Mouse (Mus musculus): ENCODE measurements around the gene 4833439L19Rik. TPM values are rescaled to one million over a fixed set of nuclear protein-coding genes. Genes with fewer than 3 reads are reported as not detected.

4833439L19Rik gene
- polyA plus RNA-seq, 1 experiment from 2014 or later, result 126 TPM

- Histone ChIP-seq H3K4me3 (no peak overlapping the region), H3K36me3 (no peaks in the 10 kb centered on the region), H3K9ac (no peak overlapping the region), H3K27ac (no peak overlapping the region), H3K4me2 (no peak overlapping the region), H3K27me3 (no peaks in the 10 kb centered on the region), H3K9me3 (no peaks in the 10 kb centered on the region), H3K4me1 (peaks cover 7% of the 10 kb centered on the region; the same call in 1 of the 2 replicates)
- no peak for ATAC-seq (ENCODE audit: borderline replicate concordance, extremely low read depth, low FRiP score, low TSS enrichment)
- 88% methylated on average over 12 of the region's 12 CpGs for WGBS
These were observed 33.4 kb upstream of the 4833439L19Rik start for GRCm38 (mm10) chr13:54598622-54599143.

- no peak overlapping the region for H3K9ac ChIP-seq
- no peaks in the 10 kb centered on the region for H3K9me3 ChIP-seq
- no peaks in the 10 kb centered on the region for H3K27me3 ChIP-seq
- 42% methylated on average over 5 of the region's 5 CpGs for WGBS
- peaks cover 7% of the 10 kb centered on the region; the same call in 1 of the 2 replicates for H3K36me3 ChIP-seq
- ATAC-seq (ENCODE audit: borderline replicate concordance, extremely low read depth, low FRiP score, low TSS enrichment), result no peak
- H3K27ac ChIP-seq, result no peak overlapping the region; the same call in 1 of the 2 replicates
- no peak overlapping the region for H3K4me3 ChIP-seq
- H3K4me1 ChIP-seq, result peaks cover 7% of the 10 kb centered on the region; the same call in 1 of the 2 replicates
- no peak overlapping the region for H3K4me2 ChIP-seq
These were observed 31.6 kb upstream of the 4833439L19Rik start for GRCm38 (mm10) chr13:54596870-54597269.

- ATAC-seq (ENCODE audit: borderline replicate concordance, extremely low read depth, low FRiP score, low TSS enrichment), result no peak
- no peak overlapping the region for H3K4me2 ChIP-seq
These were observed 31.0 kb upstream of the 4833439L19Rik start for GRCm38 (mm10) chr13:54596107-54596690.

GRCm38 (mm10) chr13:54593617-54594016 is 28.4 kb upstream of the 4833439L19Rik start:
- Histone ChIP-seq H3K27ac (no peak overlapping the region), H3K9ac (no peak overlapping the region), H3K4me1 (peaks cover 24% of the 10 kb centered on the region), H3K4me2 (no peak overlapping the region), H3K4me3 (no peak overlapping the region), H3K9me3 (no peaks in the 10 kb centered on the region), H3K36me3 (peaks cover 7% of the 10 kb centered on the region; the same call in 1 of the 2 replicates), H3K27me3 (no peaks in the 10 kb centered on the region)
- no peak for ATAC-seq (ENCODE audit: borderline replicate concordance, extremely low read depth, low FRiP score, low TSS enrichment)
- 78% methylated on average over 11 of the region's 11 CpGs for WGBS

More at GRCm38 (mm10) chr13:54596107-54596690, 31.0 kb upstream of the 4833439L19Rik start:
- no peak overlapping the region for H3K4me3 ChIP-seq
- H3K4me1 ChIP-seq, result peaks cover 13% of the 10 kb centered on the region
- peaks cover 7% of the 10 kb centered on the region; the same call in 1 of the 2 replicates for H3K36me3 ChIP-seq
- no peak overlapping the region; the same call in 1 of the 2 replicates for H3K27ac ChIP-seq
- no peak overlapping the region for H3K9ac ChIP-seq
- no peaks in the 10 kb centered on the region for H3K9me3 ChIP-seq
- WGBS, result 69% methylated on average over 8 of the region's 8 CpGs
- H3K27me3 ChIP-seq, result no peaks in the 10 kb centered on the region

DNA sequence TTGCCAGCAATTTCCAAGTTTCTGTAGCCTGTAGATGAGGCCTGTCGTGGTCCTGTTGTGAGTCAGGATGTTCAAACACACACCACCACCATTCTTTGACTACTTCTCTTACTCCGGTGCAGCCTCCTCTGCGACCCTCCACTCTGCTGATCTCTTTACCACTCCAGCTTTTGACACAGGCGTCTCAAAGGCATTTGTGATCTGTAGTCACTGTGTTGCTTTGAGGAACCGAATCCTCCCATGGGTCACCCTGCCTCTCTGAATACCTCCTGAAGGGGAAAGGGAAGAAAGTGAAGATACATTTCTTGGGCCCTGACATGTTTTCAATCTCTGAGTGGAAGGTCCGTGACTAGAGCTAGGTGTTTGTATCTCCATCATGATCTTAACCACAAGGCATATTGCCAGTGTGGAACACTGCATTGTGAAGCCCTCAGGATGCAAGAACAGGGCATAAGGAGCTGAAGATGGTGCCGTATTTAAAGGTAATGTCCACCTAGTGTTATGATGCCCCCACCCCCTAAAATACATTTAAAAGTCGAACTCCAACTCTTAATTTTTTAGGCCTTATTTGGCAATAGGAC is 26.6 kb upstream of the 4833439L19Rik start:
- 84% methylated on average over 8 of the region's 8 CpGs for WGBS
- Histone ChIP-seq H3K4me3 (peak overlapping the region; percentile 97; the same call in 1 of the 2 replicates), H3K36me3 (peaks cover 12% of the 10 kb centered on the region), H3K27ac (no peak overlapping the region), H3K4me1 (peaks cover 25% of the 10 kb centered on the region), H3K9ac (no peak overlapping the region), H3K9me3 (no peaks in the 10 kb centered on the region), H3K4me2 (no peak overlapping the region), H3K27me3 (no peaks in the 10 kb centered on the region)
- ATAC-seq (ENCODE audit: borderline replicate concordance, extremely low read depth, low FRiP score, low TSS enrichment), result no peak

DNA sequence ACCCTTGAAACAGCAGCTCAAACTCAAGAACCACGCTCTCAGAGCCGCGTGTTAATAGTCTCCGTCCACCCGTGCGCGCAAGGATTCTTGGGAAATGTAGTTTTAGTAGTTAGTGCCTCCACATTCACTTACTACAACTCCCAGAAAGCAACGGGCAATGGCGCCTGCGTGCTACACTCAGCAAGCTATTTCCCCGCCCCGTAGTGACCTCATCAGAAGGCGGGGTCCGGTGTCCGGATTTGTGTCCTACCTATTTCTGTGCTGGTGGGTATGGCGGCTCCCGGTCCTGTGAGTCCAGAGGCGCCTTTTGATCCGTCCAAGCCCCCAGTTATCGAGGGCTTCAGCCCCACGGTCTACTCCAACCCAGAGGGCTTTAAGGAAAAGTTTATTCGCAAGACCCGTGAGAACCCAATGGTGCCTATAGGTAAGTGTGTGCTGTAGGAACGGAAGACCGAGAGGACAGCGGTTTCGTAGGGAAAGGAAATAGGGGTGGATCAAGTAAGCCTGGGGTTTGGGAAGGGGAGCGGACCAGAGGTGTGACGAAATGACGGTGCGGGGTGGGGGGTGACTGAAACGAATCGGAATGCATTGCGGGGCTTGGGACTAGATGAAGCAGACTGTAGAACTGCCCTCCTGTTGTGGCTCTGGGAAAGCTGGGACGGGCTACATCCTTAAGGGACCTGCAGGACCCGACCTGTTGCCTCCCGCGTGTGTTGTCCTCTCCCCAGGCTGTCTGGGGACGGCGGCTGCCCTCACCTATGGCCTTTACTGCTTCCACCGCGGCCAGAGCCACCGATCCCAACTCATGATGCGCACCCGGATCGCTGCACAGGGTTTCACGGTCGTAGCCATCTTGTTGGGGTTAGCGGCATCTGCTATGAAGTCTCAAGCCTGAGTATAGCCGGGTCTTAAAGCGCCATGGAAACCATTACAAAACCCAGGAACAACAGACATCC is 25.0 kb upstream of the 4833439L19Rik start, which contains the start of the genes Nop16 and Higd2a:
Gene Nop16, minus strand, starts transcription at position 95 of the 956 bp plus-strand sequence.
Gene Higd2a, plus strand, starts transcription at position 212 of the 956 bp plus-strand sequence.
- Histone ChIP-seq H3K9ac (peak within 1 kb of the TSS; percentile 88), H3K4me3 (peak within 1 kb of the TSS; percentile 97), H3K4me2 (peak within 1 kb of the TSS; percentile 82), H3K27ac (peak within 1 kb of the TSS; percentile 76), H3K36me3 (peaks cover 23% of the 10 kb centered on the region), H3K27me3 (no peaks in the 10 kb centered on the region), H3K9me3 (no peaks in the 10 kb centered on the region), H3K4me1 (peaks cover 17% of the 10 kb centered on the region)
- ATAC-seq (ENCODE audit: borderline replicate concordance, extremely low read depth, low FRiP score, low TSS enrichment), result peak; percentile 96
- under 1% methylated on average over 51 of the region's 51 CpGs for WGBS

DNA sequence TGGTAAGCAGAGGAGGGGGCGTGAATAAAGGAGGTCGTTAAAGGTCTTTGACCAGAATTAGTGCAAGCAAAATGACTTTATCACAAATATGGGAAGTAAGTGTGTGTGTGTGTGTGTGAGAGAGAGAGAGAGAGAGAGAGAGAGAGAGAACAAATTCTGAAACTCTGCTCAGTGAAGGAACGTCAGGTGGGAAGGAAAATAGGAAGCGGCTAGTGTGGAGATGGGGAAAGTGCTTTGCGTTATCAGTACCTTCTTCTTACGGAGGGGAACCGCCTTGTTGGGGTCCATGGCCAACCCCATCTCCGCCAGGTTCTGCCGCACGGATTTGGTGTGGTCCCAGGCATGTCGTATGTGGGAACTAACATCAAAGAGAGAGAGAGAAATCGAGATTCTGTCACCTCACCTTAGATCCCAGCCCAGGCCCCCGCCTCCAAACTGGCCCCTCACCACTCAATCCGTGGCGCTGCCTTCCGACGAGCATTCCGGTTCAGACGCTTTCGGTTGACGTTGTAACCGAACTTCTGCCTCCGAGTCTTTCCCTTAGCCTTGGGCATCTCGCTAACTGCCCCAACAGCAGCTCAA is 24.3 kb upstream of the 4833439L19Rik start:
- 1% methylated on average over 24 of the region's 24 CpGs for WGBS
- H3K36me3 ChIP-seq, result peaks cover 31% of the 10 kb centered on the region
- peak overlapping the region; percentile 88 for H3K9ac ChIP-seq
- peak overlapping the region; percentile 97 for H3K4me3 ChIP-seq
- peak overlapping the region; percentile 51 for H3K27ac ChIP-seq
- peak; percentile 16 for ATAC-seq (ENCODE audit: borderline replicate concordance, extremely low read depth, low FRiP score, low TSS enrichment)
- H3K4me2 ChIP-seq, result peak overlapping the region; percentile 72
- no peaks in the 10 kb centered on the region for H3K9me3 ChIP-seq
- no peaks in the 10 kb centered on the region for H3K27me3 ChIP-seq
- H3K4me1 ChIP-seq, result peaks cover 17% of the 10 kb centered on the region

DNA sequence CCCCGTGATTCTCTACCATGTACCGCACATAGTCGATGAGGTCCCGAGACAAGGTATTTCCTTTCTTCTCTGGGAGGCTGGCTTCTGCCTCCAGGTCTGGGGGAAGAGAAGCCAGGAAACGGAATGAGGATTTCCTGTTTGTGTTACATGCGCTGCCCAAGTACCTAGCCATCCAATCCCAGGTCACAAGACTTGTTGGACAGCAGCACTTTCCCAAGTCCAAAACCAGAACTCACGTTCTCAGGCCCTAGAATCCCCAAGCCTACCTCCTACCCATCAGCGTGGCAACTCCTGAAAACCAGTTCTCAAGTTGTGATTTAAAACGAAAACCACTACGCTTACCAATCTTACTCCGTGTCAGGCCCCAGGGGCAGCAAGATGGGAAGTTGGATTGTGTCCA is 20.6 kb upstream of the 4833439L19Rik start:
- H3K9ac ChIP-seq, result no peak overlapping the region
- no peaks in the 10 kb centered on the region for H3K27me3 ChIP-seq
- peaks cover 14% of the 10 kb centered on the region for H3K4me1 ChIP-seq
- H3K36me3 ChIP-seq, result peaks cover 45% of the 10 kb centered on the region
- H3K9me3 ChIP-seq, result no peaks in the 10 kb centered on the region
- ATAC-seq (ENCODE audit: borderline replicate concordance, extremely low read depth, low FRiP score, low TSS enrichment), result no peak
- H3K4me2 ChIP-seq, result no peak overlapping the region
- no peak overlapping the region for H3K4me3 ChIP-seq
- no peak overlapping the region for H3K27ac ChIP-seq
- 77% methylated on average over 11 of the region's 11 CpGs for WGBS

DNA sequence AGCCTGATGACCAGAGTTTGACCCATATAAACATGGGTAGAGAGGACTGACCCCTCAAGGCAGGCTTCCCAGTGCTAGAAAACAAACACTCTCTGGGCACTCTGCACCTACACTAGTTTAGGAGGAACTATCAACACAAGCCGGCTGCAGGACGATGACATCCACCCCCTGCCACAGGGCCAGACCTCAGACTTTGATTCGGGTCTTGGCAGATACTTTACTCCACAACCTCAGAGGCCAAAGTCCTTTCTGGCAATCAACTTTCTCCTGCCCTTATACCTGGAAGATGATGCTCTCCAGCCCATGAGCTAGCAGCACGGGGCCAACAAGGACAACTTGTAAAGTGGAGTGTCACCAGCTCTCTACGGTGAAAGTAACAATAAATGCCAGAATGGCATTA is 17.6 kb upstream of the 4833439L19Rik start:
- 0 out of 2 replicates have a peak, but pooled peaks cover 9% of the 10 kb centered on the region for H3K4me1 ChIP-seq
- 84% methylated on average over 5 of the region's 5 CpGs for WGBS
- no peak overlapping the region for H3K27ac ChIP-seq
- H3K27me3 ChIP-seq, result no peaks in the 10 kb centered on the region
- no peaks in the 10 kb centered on the region for H3K9me3 ChIP-seq
- H3K4me2 ChIP-seq, result no peak overlapping the region
- no peak overlapping the region for H3K4me3 ChIP-seq
- peaks cover 69% of the 10 kb centered on the region for H3K36me3 ChIP-seq
- no peak for ATAC-seq (ENCODE audit: borderline replicate concordance, extremely low read depth, low FRiP score, low TSS enrichment)
- no peak overlapping the region for H3K9ac ChIP-seq

DNA sequence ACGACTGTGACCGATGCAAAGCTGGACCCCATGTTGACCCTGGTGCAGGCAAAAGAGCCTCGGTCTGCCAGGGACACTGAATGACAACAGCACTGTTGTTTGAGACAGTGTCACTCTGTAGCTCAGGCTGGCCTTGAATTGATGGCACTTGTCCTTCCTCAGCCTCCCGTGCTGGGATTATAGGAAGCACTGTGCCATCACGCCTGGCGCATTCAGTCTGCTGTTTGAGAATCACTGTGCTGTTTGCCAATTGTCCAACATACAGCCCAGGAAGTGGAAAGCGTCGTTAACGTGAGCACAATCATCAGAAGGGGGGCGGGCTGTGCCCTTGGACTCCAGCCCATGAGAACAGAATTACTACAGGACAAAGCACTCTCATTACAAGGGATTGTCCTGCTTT is 16.9 kb upstream of the 4833439L19Rik start:
- H3K36me3 ChIP-seq, result peaks cover 69% of the 10 kb centered on the region
- no peak overlapping the region for H3K9ac ChIP-seq
- H3K9me3 ChIP-seq, result no peaks in the 10 kb centered on the region
- H3K27ac ChIP-seq, result peak overlapping the region; percentile 31; the same call in 1 of the 2 replicates
- ATAC-seq (ENCODE audit: borderline replicate concordance, extremely low read depth, low FRiP score, low TSS enrichment), result no peak
- 64% methylated on average over 10 of the region's 10 CpGs for WGBS
- no peak overlapping the region for H3K4me3 ChIP-seq
- H3K4me2 ChIP-seq, result no peak overlapping the region
- no peaks in the 10 kb centered on the region for H3K27me3 ChIP-seq
- peaks cover 9% of the 10 kb centered on the region; the same call in 1 of the 2 replicates for H3K4me1 ChIP-seq

GRCm38 (mm10) chr13:54581385-54581784 is 16.1 kb upstream of the 4833439L19Rik start:
- Histone ChIP-seq H3K4me2 (no peak overlapping the region), H3K9me3 (no peaks in the 10 kb centered on the region), H3K27me3 (no peaks in the 10 kb centered on the region), H3K4me3 (no peak overlapping the region), H3K9ac (no peak overlapping the region), H3K4me1 (peaks cover 13% of the 10 kb centered on the region; the same call in 1 of the 2 replicates), H3K27ac (no peak overlapping the region; the same call in 1 of the 2 replicates), H3K36me3 (peaks cover 70% of the 10 kb centered on the region)
- WGBS, result 50% methylated on average over 2 of the region's 2 CpGs
- ATAC-seq (ENCODE audit: borderline replicate concordance, extremely low read depth, low FRiP score, low TSS enrichment), result no peak

Data from lung, embryonic 15.5 days (tissue).